Mouse (Mus musculus) lung, adult 2 months (tissue): ENCODE results near the gene H2-Ab1.

Source experiments
- CTCF ChIP-seq: fragments of 200-500 bp; IDR thresholded peaks from 2 replicates; pipeline ENCODE4 v1.5.1; 2011; ENCODE audit warnings: mild to moderate bottlenecking, low read length, control low read depth; ENCODE audit not compliant: insufficient read depth
- POLR2A ChIP-seq: fragments of 200-500 bp; IDR thresholded peaks from 2 replicates; pipeline ENCODE4 v1.6.1; 2011; ENCODE audit warnings: low read depth, mild to moderate bottlenecking, control low read depth, low read length, borderline replicate concordance; ENCODE audit errors: extremely low read depth

- TF ChIP-seq POLR2A (peak; percentile 83; the same call in 1 of the 2 replicates), CTCF (no peak)
Measured at GRCm38 (mm10) chr17:34305380-34306030, 48.0 kb downstream of the H2-Ab1 start, which contains the start of gene H2-Eb1.
